Mouse (Mus musculus) intestine, embryonic 15.5 days (tissue): Measurements from ENCODE around the gene Olfr1499. TPM values are rescaled to one million over a fixed set of nuclear protein-coding genes. Genes with fewer than 3 reads are reported as not detected.
"Not testable (repeated sequence)": the region's sequence is repeated elsewhere in the genome, so short reads cannot be mapped to it uniquely, and the experiment has no call there.

Experiments
- ATAC-seq: fragments of 200-750 bp; cut with Nextera tagmentation; 2 replicates; pipeline ENCODE4 v1.8.0; 2017; ENCODE audit warnings: moderate TSS enrichment, moderate library complexity
- H3K27ac ChIP-seq: fragments of 300-500 bp; sonication (generic); 2 replicates; pipeline ENCODE4 v1.5.1; 2015; ENCODE audit warnings: mild to moderate bottlenecking, inconsistent platforms
- H3K27me3 ChIP-seq: fragments of 300-500 bp; sonication (generic); replicated peaks from 2 replicates; pipeline ENCODE4 v1.6.1; 2015; ENCODE audit warnings: inconsistent platforms
- H3K36me3 ChIP-seq: fragments of 300-500 bp; sonication (generic); 2 replicates; pipeline ENCODE4 v1.6.1; 2015; ENCODE audit warnings: inconsistent platforms
- H3K4me1 ChIP-seq: fragments of 300-500 bp; sonication (generic); replicated peaks from 2 replicates; pipeline ENCODE4 v1.6.1; 2015; ENCODE audit warnings: inconsistent platforms
- H3K4me2 ChIP-seq: fragments of 300-500 bp; sonication (generic); replicated peaks from 2 replicates; pipeline ENCODE4 v1.6.1; 2015; ENCODE audit warnings: mild to moderate bottlenecking, inconsistent platforms
- H3K4me3 ChIP-seq: fragments of 300-500 bp; sonication (generic); replicated peaks from 2 replicates; pipeline ENCODE4 v1.5.1; 2015; ENCODE audit warnings: inconsistent platforms
- H3K9ac ChIP-seq: fragments of 300-500 bp; sonication (generic); 2 replicates; pipeline ENCODE4 v1.6.1; 2015; ENCODE audit warnings: inconsistent platforms
- H3K9me3 ChIP-seq: fragments of 300-500 bp; sonication (generic); 2 replicates; pipeline ENCODE4 v1.6.1; 2016; ENCODE audit warnings: inconsistent platforms
- WGBS: fragments of 180-500 bp; shearing (Covaris S2); methylation state at CpG from one replicate; pipeline ENCODE4 v1.1.7; 2015; 5-methylcytosine and 5-hydroxymethylcytosine counted together
- polyA plus RNA-seq: library from polyadenylated mRNA; unstranded; fragments of >200 nt; fragmentation: Nextera tagmentation; extraction: Ambion mirVana; gene quantifications from 2 replicates; pipeline ENCODE4 v1.2.1, GENCODE M21; 2015

The Olfr1499 gene
- polyA plus RNA-seq = not detected in 2 replicates

- Histone ChIP-seq H3K4me2 (no peak within 1 kb of the TSS), H3K4me1 (no peaks in the 10 kb centered on the region), H3K9ac (no peak within 1 kb of the TSS), H3K27me3 (no peaks in the 10 kb centered on the region), H3K9me3 (no peaks in the 10 kb centered on the region), H3K27ac (no peak within 1 kb of the TSS), H3K36me3 (no peaks in the 10 kb centered on the region), H3K4me3 (no peak within 1 kb of the TSS)
- ATAC-seq = no peak
Observed at GRCm38 (mm10) chr19:13819347-13819746, at the start of gene Olfr1499. Gene Olfr1499, minus strand, starts transcription at chr19:13819447.

GRCm38 (mm10) chr19:13861495-13861894 lies 42.2 kb upstream of the Olfr1499 start, which contains the start of gene Olfr1502:
Gene Olfr1502, plus strand, starts transcription at chr19:13861795.
- H3K4me1 ChIP-seq = no peaks in the 10 kb centered on the region
- no peak within 1 kb of the TSS for H3K27ac ChIP-seq
- H3K9ac ChIP-seq = no peak within 1 kb of the TSS
- H3K9me3 ChIP-seq = no peaks in the 10 kb centered on the region
- WGBS = 81% methylated on average over 1 of the region's 1 CpGs
- no peak for ATAC-seq
- H3K27me3 ChIP-seq = no peaks in the 10 kb centered on the region
- no peak within 1 kb of the TSS for H3K4me3 ChIP-seq
- no peak within 1 kb of the TSS for H3K4me2 ChIP-seq
- no peaks in the 10 kb centered on the region for H3K36me3 ChIP-seq

GRCm38 (mm10) chr19:13850592-13850991 lies 31.3 kb upstream of the Olfr1499 start, which contains the start of gene Olfr1501:
Gene Olfr1501, minus strand, starts transcription at chr19:13850692.
- not testable (repeated sequence) for ATAC-seq, H3K9ac ChIP-seq, H3K36me3 ChIP-seq, H3K4me3 ChIP-seq, H3K27ac ChIP-seq, H3K4me2 ChIP-seq, H3K27me3 ChIP-seq, H3K4me1 ChIP-seq, H3K9me3 ChIP-seq

GRCm38 (mm10) chr19:13830388-13830787 lies 11.1 kb upstream of the Olfr1499 start, which contains the start of gene Olfr1500:
Gene Olfr1500, minus strand, starts transcription at chr19:13830488.
- Histone ChIP-seq H3K4me3 (no peak within 1 kb of the TSS), H3K9ac (no peak within 1 kb of the TSS), H3K36me3 (no peaks in the 10 kb centered on the region), H3K27ac (no peak within 1 kb of the TSS), H3K4me2 (no peak within 1 kb of the TSS), H3K27me3 (no peaks in the 10 kb centered on the region), H3K4me1 (no peaks in the 10 kb centered on the region), H3K9me3 (no peaks in the 10 kb centered on the region)
- ATAC-seq = no peak

- Histone ChIP-seq H3K27ac (no peak overlapping the region), H3K36me3 (no peaks in the 10 kb centered on the region), H3K4me1 (no peaks in the 10 kb centered on the region), H3K27me3 (no peaks in the 10 kb centered on the region), H3K4me2 (no peak overlapping the region), H3K9ac (no peak overlapping the region), H3K4me3 (no peak overlapping the region), H3K9me3 (no peaks in the 10 kb centered on the region)
- no peak for ATAC-seq
- 77% methylated on average over 3 of the region's 3 CpGs for WGBS
Observed at GRCm38 (mm10) chr19:13828447-13828846, 9.2 kb upstream of the Olfr1499 start.

- H3K27ac ChIP-seq = no peak overlapping the region
- no peak for ATAC-seq
- H3K4me1 ChIP-seq = no peaks in the 10 kb centered on the region
- no peaks in the 10 kb centered on the region for H3K9me3 ChIP-seq
- H3K9ac ChIP-seq = no peak overlapping the region
- no peaks in the 10 kb centered on the region for H3K27me3 ChIP-seq
- H3K4me2 ChIP-seq = no peak overlapping the region
- H3K4me3 ChIP-seq = no peak overlapping the region
- WGBS = 61% methylated on average over 5 of the region's 5 CpGs
- no peaks in the 10 kb centered on the region for H3K36me3 ChIP-seq
Observed at GRCm38 (mm10) chr19:13820847-13821246, 1.6 kb upstream of the Olfr1499 start.

GRCm38 (mm10) chr19:13818827-13819226 lies 420 bp downstream of the Olfr1499 start:
- Histone ChIP-seq H3K27me3 (no peaks in the 10 kb centered on the region), H3K4me2 (no peak overlapping the region), H3K4me1 (no peaks in the 10 kb centered on the region), H3K9ac (no peak overlapping the region), H3K9me3 (no peaks in the 10 kb centered on the region), H3K4me3 (no peak overlapping the region), H3K27ac (no peak overlapping the region), H3K36me3 (no peaks in the 10 kb centered on the region)
- no peak for ATAC-seq
- WGBS = 25% methylated on average over 5 of the region's 5 CpGs

GRCm38 (mm10) chr19:13812823-13813222 lies 6.4 kb downstream of the Olfr1499 start:
- Histone ChIP-seq H3K9me3 (no peaks in the 10 kb centered on the region), H3K4me1 (no peaks in the 10 kb centered on the region), H3K4me3 (no peak overlapping the region), H3K36me3 (no peaks in the 10 kb centered on the region), H3K27me3 (no peaks in the 10 kb centered on the region), H3K27ac (no peak overlapping the region), H3K4me2 (no peak overlapping the region), H3K9ac (no peak overlapping the region)
- no peak for ATAC-seq
- WGBS = 65% methylated on average over 2 of the region's 2 CpGs

GRCm38 (mm10) chr19:13805486-13805885 lies 13.8 kb downstream of the Olfr1499 start:
- 63% methylated on average over 1 of the region's 1 CpGs for WGBS

GRCm38 (mm10) chr19:13798102-13798501 lies 21.1 kb downstream of the Olfr1499 start, which contains the start of gene Olfr1497:
Gene Olfr1497, minus strand, starts transcription at chr19:13798202.
- no peak within 1 kb of the TSS for H3K4me2 ChIP-seq
- H3K4me1 ChIP-seq = no peaks in the 10 kb centered on the region
- H3K27ac ChIP-seq = no peak within 1 kb of the TSS
- no peak for ATAC-seq
- H3K9me3 ChIP-seq = no peaks in the 10 kb centered on the region
- no peak within 1 kb of the TSS for H3K9ac ChIP-seq
- no peaks in the 10 kb centered on the region for H3K36me3 ChIP-seq
- H3K4me3 ChIP-seq = no peak within 1 kb of the TSS
- no peaks in the 10 kb centered on the region for H3K27me3 ChIP-seq

More at GRCm38 (mm10) chr19:13805486-13805885, 13.8 kb downstream of the Olfr1499 start:
- not testable (repeated sequence) for H3K27ac ChIP-seq, H3K27me3 ChIP-seq, H3K36me3 ChIP-seq, H3K4me1 ChIP-seq, ATAC-seq, H3K9me3 ChIP-seq, H3K4me2 ChIP-seq, H3K4me3 ChIP-seq, H3K9ac ChIP-seq

GRCm38 (mm10) chr19:13777578-13777977 lies 41.7 kb downstream of the Olfr1499 start, which contains the start of gene Olfr1496:
Gene Olfr1496, plus strand, starts transcription at chr19:13777878.
- H3K27ac ChIP-seq = no peak within 1 kb of the TSS
- no peak for ATAC-seq
- 81% methylated on average over 1 of the region's 1 CpGs for WGBS

GRCm38 (mm10) chr19:13768565-13769276 lies 50.5 kb downstream of the Olfr1499 start:
- Histone ChIP-seq H3K4me2 (no peak overlapping the region), H3K27ac (no peak overlapping the region), H3K36me3 (no peaks in the 10 kb centered on the region), H3K9ac (no peak overlapping the region), H3K9me3 (no peaks in the 10 kb centered on the region), H3K4me1 (no peaks in the 10 kb centered on the region), H3K4me3 (no peak overlapping the region), H3K27me3 (no peaks in the 10 kb centered on the region)
- ATAC-seq = no peak
- 90% methylated on average over 9 of the region's 9 CpGs for WGBS

More at GRCm38 (mm10) chr19:13777578-13777977, 41.7 kb downstream of the Olfr1499 start, which contains the start of gene Olfr1496:
- Histone ChIP-seq H3K4me2 (no peak within 1 kb of the TSS), H3K9ac (no peak within 1 kb of the TSS), H3K4me3 (no peak within 1 kb of the TSS), H3K27me3 (no peaks in the 10 kb centered on the region), H3K9me3 (no peaks in the 10 kb centered on the region), H3K36me3 (no peaks in the 10 kb centered on the region), H3K4me1 (no peaks in the 10 kb centered on the region)

- Histone ChIP-seq H3K4me1 (no peaks in the 10 kb centered on the region), H3K9ac (no peak within 1 kb of the TSS), H3K27me3 (no peaks in the 10 kb centered on the region), H3K27ac (no peak within 1 kb of the TSS), H3K36me3 (no peaks in the 10 kb centered on the region), H3K9me3 (no peaks in the 10 kb centered on the region), H3K4me3 (no peak within 1 kb of the TSS), H3K4me2 (no peak within 1 kb of the TSS)
- no peak for ATAC-seq
- 77% methylated on average over 3 of the region's 3 CpGs for WGBS
Observed at GRCm38 (mm10) chr19:13764306-13764705, 54.9 kb downstream of the Olfr1499 start, which contains the start of gene Olfr1495. Gene Olfr1495, plus strand, starts transcription at chr19:13764606.
